Mouse (Mus musculus) hindbrain, embryonic 10.5 days (tissue): ENCODE measurements around the gene Hsp90ab1. TPM values are rescaled to one million over a fixed set of nuclear protein-coding genes. Genes with fewer than 3 reads are reported as not detected.

Experiments used
- DNase-seq: peaks from one replicate; pipeline ENCODE4 v3.0.0-alpha.2; 2017; ENCODE audit warnings: low spot score
- H3K27ac ChIP-seq: fragments of 300-500 bp; sonication (generic); 2 replicates; pipeline ENCODE4 v1.5.1; 2016; ENCODE audit warnings: mild to moderate bottlenecking, moderate library complexity
- H3K27me3 ChIP-seq: fragments of 300-500 bp; sonication (generic); 2 replicates; pipeline ENCODE4 v1.6.1; 2016; ENCODE audit warnings: mild to moderate bottlenecking; ENCODE audit not compliant: poor library complexity, insufficient read depth, severe bottlenecking
- H3K36me3 ChIP-seq: fragments of 300-500 bp; sonication (generic); 2 replicates; pipeline ENCODE4 v1.6.1; 2016; ENCODE audit warnings: mild to moderate bottlenecking, moderate library complexity
- H3K4me1 ChIP-seq: fragments of 300-500 bp; sonication (generic); replicated peaks from 2 replicates; pipeline ENCODE4 v1.6.1; 2016; ENCODE audit warnings: mild to moderate bottlenecking
- H3K4me3 ChIP-seq: fragments of 300-500 bp; sonication (generic); 2 replicates; pipeline ENCODE4 v1.5.1; 2016; ENCODE audit warnings: mild to moderate bottlenecking, moderate library complexity
- H3K9me3 ChIP-seq: fragments of 300-500 bp; sonication (generic); 2 replicates; pipeline ENCODE4 v1.6.1; 2016; ENCODE audit warnings: mild to moderate bottlenecking, moderate library complexity
- WGBS: fragments of 180-500 bp; shearing (Covaris S2); methylation state at CpG from one replicate; pipeline ENCODE4 v1.1.7; 2016; 5-methylcytosine and 5-hydroxymethylcytosine counted together
- polyA plus RNA-seq: library from polyadenylated mRNA; unstranded; fragments of >200 nt; fragmentation: Nextera tagmentation; extraction: Ambion mirVana; gene quantifications from 2 replicates; pipeline ENCODE4 v1.2.1, GENCODE M21; 2016

The Hsp90ab1 gene
- polyA plus RNA-seq, 1 experiment from 2014 or later = 1,585 TPM

DNA sequence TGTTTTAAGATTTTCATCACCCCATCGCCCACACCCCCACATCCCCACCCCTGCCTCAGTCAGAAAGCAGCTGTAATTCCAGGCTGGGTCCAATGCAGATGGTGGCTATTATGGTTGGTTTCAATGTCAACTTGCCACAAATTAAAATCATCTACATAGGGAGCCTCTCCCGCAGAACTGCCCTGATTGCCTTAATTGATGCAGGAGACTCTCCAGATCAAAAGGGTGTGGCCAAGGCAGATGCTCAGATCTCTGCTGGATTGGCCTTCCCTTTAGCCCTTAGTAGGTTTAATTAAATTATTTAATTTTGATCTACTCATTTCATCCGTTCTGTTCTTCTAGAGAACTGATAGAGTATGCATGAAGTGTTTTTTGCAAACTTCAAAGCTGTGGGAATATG, 29.9 kb upstream of the Hsp90ab1 start:
- H3K27ac ChIP-seq = no peak overlapping the region
- 87% methylated on average over 3 of the region's 3 CpGs for WGBS
- DNase-seq = no peak
- no peak overlapping the region for H3K4me3 ChIP-seq
- no peaks in the 10 kb centered on the region for H3K36me3 ChIP-seq
- peaks cover 55% of the 10 kb centered on the region for H3K27me3 ChIP-seq
- H3K4me1 ChIP-seq = peaks cover 42% of the 10 kb centered on the region
- H3K9me3 ChIP-seq = no peaks in the 10 kb centered on the region

DNA sequence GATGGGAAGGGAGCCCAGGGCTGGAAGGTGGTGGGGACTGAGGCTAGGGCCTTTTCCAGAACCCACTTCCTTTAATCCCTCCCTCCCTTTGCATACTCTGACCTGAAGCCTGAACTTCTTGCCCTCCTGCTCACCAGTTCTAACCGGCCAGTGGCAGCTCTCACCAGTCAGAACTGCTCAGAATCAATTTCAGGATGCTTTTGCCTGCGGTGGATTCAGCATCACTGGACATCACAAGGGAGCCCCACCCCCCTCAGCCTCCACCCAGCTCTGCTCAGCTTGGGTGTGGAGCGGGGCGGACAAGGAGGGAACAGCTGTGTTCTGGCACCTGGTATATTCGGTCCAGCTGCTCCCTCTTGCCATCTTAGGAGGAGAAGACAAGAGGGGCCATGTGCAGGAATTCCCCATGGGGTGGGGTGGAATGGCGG, 28.8 kb upstream of the Hsp90ab1 start, which contains the start of gene Mymx:
Gene Mymx, minus strand, starts transcription at position 226 of the 428 bp plus-strand sequence.
- WGBS = 30% methylated on average over 6 of the region's 6 CpGs
- H3K36me3 ChIP-seq = no peaks in the 10 kb centered on the region
- H3K27ac ChIP-seq = peak within 1 kb of the TSS; percentile 85
- H3K4me3 ChIP-seq = peak within 1 kb of the TSS; percentile 29
- DNase-seq = peak; percentile 72
- peaks cover 53% of the 10 kb centered on the region for H3K4me1 ChIP-seq
- H3K9me3 ChIP-seq = no peaks in the 10 kb centered on the region
- peaks cover 65% of the 10 kb centered on the region for H3K27me3 ChIP-seq

DNA sequence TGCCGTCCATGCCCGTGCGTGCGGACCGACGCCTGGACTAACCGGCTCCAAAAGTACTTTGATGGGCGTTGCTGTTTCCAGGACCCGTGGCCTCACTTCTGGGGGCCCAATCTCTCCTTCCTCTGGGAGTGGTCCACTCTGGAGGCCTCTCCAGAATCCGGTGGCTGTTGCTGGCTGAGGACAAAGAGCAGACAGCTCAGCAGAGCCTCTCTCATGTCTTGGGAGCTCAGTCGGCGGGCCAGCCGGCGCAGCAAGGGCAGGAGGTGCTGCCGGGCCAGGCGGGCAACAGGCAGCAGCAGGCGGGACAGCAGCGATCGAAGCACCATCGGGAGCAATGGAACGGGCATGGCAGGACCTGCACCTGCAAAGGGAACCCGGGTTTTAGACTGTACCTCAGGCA, 28.3 kb upstream of the Hsp90ab1 start:
- H3K36me3 ChIP-seq = no peaks in the 10 kb centered on the region
- peaks cover 58% of the 10 kb centered on the region for H3K4me1 ChIP-seq
- WGBS = 9% methylated on average over 22 of the region's 22 CpGs
- peak; percentile 46 for DNase-seq
- H3K27ac ChIP-seq = peak overlapping the region; percentile 85
- no peaks in the 10 kb centered on the region for H3K9me3 ChIP-seq
- peak overlapping the region; percentile 29 for H3K4me3 ChIP-seq
- peaks cover 71% of the 10 kb centered on the region for H3K27me3 ChIP-seq

DNA sequence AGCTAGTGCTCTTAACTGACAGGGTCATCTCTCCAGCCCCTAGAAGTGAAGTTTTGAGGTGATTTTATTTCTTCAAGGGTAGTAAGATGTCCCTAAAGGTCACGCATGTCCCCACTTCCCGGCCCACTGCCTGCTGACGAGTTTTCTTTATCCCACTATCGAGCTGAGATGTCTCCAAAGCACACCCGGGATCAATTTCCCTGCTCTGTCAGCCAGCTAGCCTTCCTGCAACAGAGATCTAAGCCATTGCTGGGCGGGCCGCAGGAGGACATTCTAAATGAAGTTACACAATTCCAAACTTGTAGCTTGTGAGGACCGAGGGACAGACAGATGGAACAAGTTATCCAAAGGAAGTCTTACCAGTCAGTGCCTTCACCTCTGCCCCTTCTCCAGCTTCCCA, 27.2 kb upstream of the Hsp90ab1 start:
- Histone ChIP-seq H3K36me3 (no peaks in the 10 kb centered on the region), H3K4me1 (peaks cover 69% of the 10 kb centered on the region), H3K27me3 (peaks cover 81% of the 10 kb centered on the region), H3K4me3 (peak overlapping the region; percentile 57; the same call in 1 of the 2 replicates), H3K27ac (0 out of 2 replicates have a peak overlapping the region, but pooled peaks have one; percentile 85), H3K9me3 (no peaks in the 10 kb centered on the region)
- peak; percentile 34 for DNase-seq
- 40% methylated on average over 8 of the region's 8 CpGs for WGBS

DNA sequence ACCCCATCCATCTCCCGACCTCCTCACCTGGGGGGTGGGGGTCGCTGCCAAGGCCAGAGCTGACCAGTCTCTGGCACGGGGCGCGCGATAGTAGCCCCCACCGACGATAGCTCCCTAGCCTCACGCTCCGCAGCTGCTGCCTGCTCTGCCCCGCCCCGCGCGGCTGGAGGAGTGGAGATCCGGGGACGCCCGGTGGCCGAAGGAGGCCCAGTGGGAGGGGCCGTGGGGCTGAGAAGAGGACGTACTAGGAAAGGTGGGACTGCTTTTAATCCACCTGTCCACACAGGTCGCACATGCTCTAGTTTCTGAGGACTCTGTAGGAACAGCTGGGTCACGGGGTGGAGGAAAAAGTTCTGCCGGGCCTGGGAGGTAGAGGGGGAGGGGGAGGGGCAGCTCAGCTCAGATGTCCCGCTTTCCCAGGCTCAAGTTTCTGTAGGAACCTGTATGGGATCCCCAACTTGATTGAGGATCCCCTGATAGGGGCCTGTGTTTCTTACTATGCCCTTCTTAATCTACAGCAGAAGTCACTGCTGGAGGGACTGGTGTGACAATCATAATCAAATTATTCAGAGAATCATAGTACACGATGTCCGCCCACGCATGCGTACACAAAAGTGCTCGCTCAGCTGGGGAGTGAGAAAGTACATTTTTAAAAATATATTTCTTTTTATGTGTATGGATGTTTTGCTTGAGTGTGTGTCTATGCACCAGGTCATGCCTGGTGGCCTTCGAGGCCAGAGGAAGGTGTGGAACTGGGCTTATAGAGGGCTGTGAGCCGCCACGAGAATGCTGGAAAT, 26.6 kb upstream of the Hsp90ab1 start, which contains the start of gene Slc29a1:
Gene Slc29a1, minus strand, starts transcription at position 161 of the 797 bp plus-strand sequence.
- Histone ChIP-seq H3K27ac (peak within 1 kb of the TSS; percentile 85), H3K9me3 (no peaks in the 10 kb centered on the region), H3K36me3 (no peaks in the 10 kb centered on the region), H3K4me3 (peak within 1 kb of the TSS; percentile 57), H3K27me3 (peaks cover 87% of the 10 kb centered on the region), H3K4me1 (peaks cover 75% of the 10 kb centered on the region)
- peak; percentile 59 for DNase-seq
- 14% methylated on average over 32 of the region's 32 CpGs for WGBS

DNA sequence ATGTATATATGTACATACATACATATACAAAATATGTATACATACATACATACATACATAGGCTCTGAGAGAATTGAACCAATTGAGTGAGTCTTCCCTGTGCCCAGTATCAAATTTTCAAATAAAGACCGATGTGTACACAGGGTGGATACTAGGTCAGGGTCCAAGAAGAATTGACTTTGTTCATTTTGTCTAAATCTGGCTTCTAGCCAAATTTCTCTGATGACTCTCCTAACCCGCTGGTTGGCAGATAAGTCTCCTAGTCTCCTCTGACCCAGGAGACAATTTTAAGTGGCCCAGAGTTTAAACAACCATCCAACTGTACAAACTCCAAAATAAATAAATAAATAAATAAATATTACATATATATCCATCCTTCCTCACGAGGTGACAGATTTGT, 25.8 kb upstream of the Hsp90ab1 start:
- Histone ChIP-seq H3K27ac (peak overlapping the region; percentile 85; the same call in 1 of the 2 replicates), H3K4me1 (peaks cover 83% of the 10 kb centered on the region), H3K27me3 (peaks cover 93% of the 10 kb centered on the region), H3K9me3 (no peaks in the 10 kb centered on the region), H3K36me3 (no peaks in the 10 kb centered on the region), H3K4me3 (peak overlapping the region; percentile 57)
- no peak for DNase-seq
- WGBS = 58% methylated on average over 3 of the region's 3 CpGs

DNA sequence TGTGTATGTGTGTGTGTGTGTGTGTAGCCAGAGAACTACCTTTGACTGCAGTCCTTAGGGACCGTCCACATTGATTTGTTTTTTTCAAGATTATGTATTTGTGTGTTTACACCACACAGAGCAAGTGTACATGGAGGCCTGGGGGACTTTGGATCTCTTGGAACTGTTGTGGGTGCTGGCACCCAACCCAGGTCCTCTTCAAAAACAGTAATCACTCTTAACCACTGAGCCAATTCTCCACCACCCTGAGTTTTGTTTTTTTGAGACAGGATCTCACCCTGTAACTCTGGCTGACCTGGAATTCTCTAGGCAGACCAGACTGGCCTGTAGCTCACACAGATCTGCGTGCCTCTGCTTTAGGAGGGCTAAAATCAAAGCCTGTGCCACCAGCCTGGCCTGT, 25.3 kb upstream of the Hsp90ab1 start:
- H3K4me3 ChIP-seq = no peak overlapping the region
- no peaks in the 10 kb centered on the region for H3K9me3 ChIP-seq
- H3K4me1 ChIP-seq = peaks cover 88% of the 10 kb centered on the region

DNA sequence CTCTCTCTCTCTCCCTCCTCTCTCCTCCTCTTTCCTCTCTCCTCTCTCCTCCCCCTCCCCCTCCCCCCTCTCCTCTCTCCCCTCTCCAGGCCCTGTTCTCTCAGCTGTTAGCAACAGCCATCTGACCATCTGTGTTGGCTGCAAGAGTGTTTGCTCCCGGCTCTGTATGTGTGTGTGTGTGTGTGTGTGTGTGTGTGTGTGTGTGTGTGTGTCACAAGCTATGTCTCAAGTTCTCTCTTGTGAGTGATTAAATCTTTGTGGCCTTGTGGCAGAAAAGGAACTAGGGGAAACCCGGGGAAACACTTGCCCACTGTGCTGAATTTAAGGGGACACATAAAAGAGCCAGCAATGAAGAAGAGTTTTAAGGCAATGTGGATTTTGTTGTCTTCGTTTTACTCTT, 24.7 kb upstream of the Hsp90ab1 start:
- H3K27me3 ChIP-seq = peaks cover 93% of the 10 kb centered on the region
- peaks cover 94% of the 10 kb centered on the region for H3K4me1 ChIP-seq
- H3K9me3 ChIP-seq = no peaks in the 10 kb centered on the region
- H3K27ac ChIP-seq = no peak overlapping the region; the same call in 1 of the 2 replicates
- 49% methylated on average over 3 of the region's 3 CpGs for WGBS
- H3K36me3 ChIP-seq = no peaks in the 10 kb centered on the region
- peak; percentile 57 for DNase-seq
- no peak overlapping the region for H3K4me3 ChIP-seq

More for the DNA sequence above, 25.3 kb upstream of the Hsp90ab1 start:
- H3K36me3 ChIP-seq = no peaks in the 10 kb centered on the region
- WGBS = 89% methylated on average over 2 of the region's 2 CpGs
- DNase-seq = no peak
- peaks cover 93% of the 10 kb centered on the region for H3K27me3 ChIP-seq
- 0 out of 2 replicates have a peak overlapping the region, but pooled peaks have one; percentile 46 for H3K27ac ChIP-seq

DNA sequence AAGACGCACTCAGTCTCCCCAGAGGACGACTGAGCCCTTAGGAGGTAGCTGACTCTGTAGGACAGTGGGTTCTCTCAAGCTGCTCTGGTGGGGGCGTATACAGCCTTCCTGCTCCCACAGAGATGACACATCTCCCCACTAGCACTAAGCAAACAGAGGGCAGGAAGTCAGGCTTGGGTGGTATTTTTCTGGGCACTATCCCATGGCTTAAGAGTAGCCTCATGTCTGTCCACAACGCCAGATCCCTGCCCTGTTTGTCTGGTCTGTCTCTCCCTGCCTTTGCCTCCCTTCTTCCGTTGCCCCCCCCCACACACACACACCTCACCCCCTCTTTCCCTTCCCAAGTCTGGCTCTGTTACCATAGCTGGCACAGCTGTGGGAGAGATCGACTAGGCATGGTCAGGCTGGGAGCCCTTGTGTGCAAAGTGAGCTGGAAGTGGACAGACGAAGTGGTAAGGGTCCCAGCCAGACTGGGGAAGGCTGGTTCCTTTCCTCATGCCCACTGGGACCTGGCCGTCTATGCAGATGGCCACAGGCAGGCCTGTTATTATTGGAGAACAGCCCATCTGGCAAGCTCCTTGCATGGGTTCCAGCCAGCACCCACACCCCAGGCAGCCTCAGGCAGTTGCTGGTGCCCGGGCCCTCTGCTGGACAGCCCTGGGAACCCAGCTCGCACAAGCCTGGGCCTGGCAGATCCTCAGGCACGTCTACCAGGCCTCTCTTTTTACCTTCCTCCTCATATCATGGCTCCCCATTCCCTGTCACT, 23.7 kb upstream of the Hsp90ab1 start:
- Histone ChIP-seq H3K27me3 (peaks cover 86% of the 10 kb centered on the region), H3K4me3 (peak overlapping the region; percentile 5; the same call in 1 of the 2 replicates)
- 22% methylated on average over 11 of the region's 11 CpGs for WGBS

DNA sequence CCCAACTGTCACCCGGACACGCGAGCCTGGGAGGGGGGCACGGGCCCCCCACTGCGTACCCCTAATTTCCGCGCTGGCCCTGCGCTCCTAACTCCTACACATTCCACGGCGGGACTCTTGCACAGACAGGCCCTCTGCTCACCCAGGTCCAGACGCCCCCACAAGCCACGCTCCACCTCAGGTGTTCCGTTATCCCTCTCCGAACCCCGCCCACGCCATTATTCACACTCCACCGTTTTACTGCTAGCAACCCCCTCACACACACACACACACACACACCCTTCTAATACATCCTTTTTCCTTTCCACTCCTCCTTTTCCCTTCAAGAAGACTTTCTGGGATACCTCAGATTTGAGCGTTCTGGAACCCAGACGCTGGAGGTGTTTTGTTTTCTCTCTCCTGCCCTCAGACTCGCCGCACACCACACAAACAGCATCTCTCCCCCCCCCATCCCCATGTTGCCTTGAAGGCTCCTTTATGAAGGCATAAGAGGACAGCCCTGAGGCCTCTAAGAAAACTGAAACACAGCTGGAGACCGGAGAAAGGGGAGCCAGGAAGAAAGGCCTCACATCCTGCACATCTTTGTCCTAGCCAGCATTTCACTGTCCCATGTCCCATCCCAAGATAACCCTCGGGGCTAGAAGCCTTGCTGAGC, 22.8 kb upstream of the Hsp90ab1 start:
- Histone ChIP-seq H3K27ac (peak overlapping the region; percentile 88), H3K4me1 (peaks cover 97% of the 10 kb centered on the region), H3K4me3 (peak overlapping the region; percentile 69), H3K9me3 (no peaks in the 10 kb centered on the region), H3K27me3 (peaks cover 77% of the 10 kb centered on the region), H3K36me3 (no peaks in the 10 kb centered on the region)
- no peak for DNase-seq
- WGBS = 2% methylated on average over 23 of the region's 23 CpGs

More for the DNA sequence above, 23.7 kb upstream of the Hsp90ab1 start:
- Histone ChIP-seq H3K27ac (peak overlapping the region; percentile 88), H3K36me3 (no peaks in the 10 kb centered on the region), H3K9me3 (no peaks in the 10 kb centered on the region), H3K4me1 (peaks cover 97% of the 10 kb centered on the region)
- DNase-seq = peak; percentile 62

DNA sequence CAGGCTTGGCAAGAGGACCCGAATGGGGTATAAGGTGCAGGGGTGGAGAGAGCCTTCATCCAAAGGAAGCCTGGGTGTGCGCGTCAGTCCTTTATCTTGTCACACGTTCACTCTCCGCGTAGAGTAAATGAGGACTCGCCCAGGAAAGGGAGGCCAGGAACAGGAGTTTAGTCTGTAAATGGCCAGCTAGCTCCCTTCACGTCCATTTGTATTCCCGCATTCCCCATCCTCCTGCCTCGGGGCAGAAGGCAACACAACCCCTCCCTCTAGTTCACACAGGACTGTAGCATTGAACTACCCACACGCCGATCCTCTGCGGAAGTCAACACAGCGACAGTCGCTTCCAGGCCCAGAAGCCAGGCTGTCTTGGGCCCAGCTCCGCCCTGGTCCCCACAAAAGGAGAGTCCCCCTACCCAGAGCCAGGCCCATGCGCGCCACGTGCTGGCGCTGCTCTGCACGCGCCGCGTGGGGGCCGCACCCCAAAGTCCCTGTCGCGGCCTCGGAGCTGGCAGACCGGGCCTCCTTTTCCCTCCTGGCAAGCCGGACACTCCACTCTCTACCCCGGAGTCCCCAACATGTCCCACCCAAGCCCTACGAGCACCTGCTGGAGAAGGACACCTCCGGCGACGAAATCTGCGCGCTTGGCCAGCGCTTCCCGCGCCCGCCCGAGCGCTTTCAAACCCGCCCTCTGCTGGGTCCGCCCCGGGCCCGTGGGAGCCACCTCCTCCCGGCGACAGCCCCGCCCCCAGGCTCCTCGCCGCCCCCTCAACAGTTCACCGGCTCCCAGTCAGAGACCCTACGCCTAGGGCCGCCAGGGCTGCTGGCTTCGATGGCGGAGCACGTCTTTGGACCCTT, 22.0 kb upstream of the Hsp90ab1 start:
- H3K36me3 ChIP-seq = no peaks in the 10 kb centered on the region
- WGBS = 2% methylated on average over 58 of the region's 58 CpGs
- H3K4me1 ChIP-seq = peaks cover 93% of the 10 kb centered on the region
- H3K9me3 ChIP-seq = no peaks in the 10 kb centered on the region
- H3K27ac ChIP-seq = peak overlapping the region; percentile 88
- peak; percentile 76 for DNase-seq
- peak overlapping the region; percentile 69 for H3K4me3 ChIP-seq
- peaks cover 69% of the 10 kb centered on the region for H3K27me3 ChIP-seq
